Mouse (Mus musculus) cortical plate, adult 2 months (tissue): ENCODE measurements at regions not wholly inside any gene's neighbourhood (a gene's known extent, or its start where the extent isn't known, plus 50 kb on each side); places are given as distances from the start of the nearest gene placed in this dataset.

Experiments
- CTCF ChIP-seq: fragments of 200-500 bp; IDR thresholded peaks from 2 replicates; pipeline ENCODE4 v1.5.1; 2011; ENCODE audit warnings: mild to moderate bottlenecking, control low read depth, low read length; ENCODE audit not compliant: insufficient read depth; ENCODE audit errors: extremely low read depth
- POLR2A ChIP-seq: fragments of 200-500 bp; IDR thresholded peaks from 2 replicates; pipeline ENCODE4 v1.6.1; 2011; ENCODE audit warnings: mild to moderate bottlenecking, low read length, control low read depth; ENCODE audit not compliant: insufficient read depth; ENCODE audit errors: extremely low read depth

DNA sequence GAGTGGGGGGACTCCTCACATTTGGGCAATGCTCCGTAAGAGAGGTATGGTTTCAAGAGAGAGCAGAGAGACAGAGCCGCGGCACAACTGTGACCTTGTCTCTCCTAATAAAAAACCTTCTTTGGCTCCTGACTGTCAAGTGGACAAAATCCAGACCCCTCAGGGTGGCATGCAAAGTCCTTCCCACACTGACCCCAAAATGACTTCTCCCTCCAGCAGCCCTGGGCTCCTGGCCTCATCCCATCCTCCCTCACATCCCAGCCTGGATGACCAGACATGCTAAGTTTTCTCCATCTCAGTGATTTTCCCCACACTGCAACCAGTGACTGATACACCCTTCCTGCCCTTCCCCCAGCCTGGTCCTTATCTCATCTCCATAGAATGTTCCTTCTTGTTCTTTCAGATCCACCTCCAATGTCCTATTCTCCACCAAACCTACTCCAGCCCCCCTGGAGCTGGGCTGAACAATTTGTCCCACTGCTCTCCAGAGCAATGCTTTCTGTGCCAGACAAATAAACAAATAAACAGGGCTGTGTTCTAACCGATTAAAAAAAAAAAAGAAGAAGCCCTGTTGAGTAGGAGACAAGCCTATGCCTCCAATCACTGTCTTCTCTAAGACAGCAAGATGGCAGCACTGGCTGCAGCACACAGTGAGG is 75.7 kb upstream of the Zmiz1 start:
- TF ChIP-seq POLR2A, result no peak
- TF ChIP-seq CTCF, result no peak
